Comparison of ENCODE assay signal across 24 mouse cellular contexts in genomic region chr8:111695441-111695840, GRCm38 (mm10). TPM values are rescaled to one million over a fixed set of nuclear protein-coding genes. Genes with fewer than 3 reads are reported as not detected.
"Had no signal": no experiment of that assay in that cellular context is flagged by ENCODE, and none has a peak within 500 bp of the region (broad histone marks: within the 10 kb centered on the region; RNA-seq: fewer than 3 reads in every experiment).

No protein-coding gene starts in this region.

- H3K4me3 ChIP-seq: limb, embryonic 12.5 days; limb, embryonic 15.5 days; megakaryocyte, embryonic 14.5 days; midbrain, embryonic 10.5 days; midbrain, embryonic 13.5 days had no signal

- H3K36me3 ChIP-seq: limb, embryonic 12.5 days; limb, embryonic 15.5 days; midbrain, embryonic 10.5 days; midbrain, embryonic 13.5 days had no signal

- H3K9me3 ChIP-seq: limb, embryonic 15.5 days; midbrain, embryonic 10.5 days; midbrain, embryonic 13.5 days had no signal

- H3K4me1 ChIP-seq: limb, embryonic 15.5 days had no signal

- H3K4me2 ChIP-seq: limb, embryonic 12.5 days; limb, embryonic 15.5 days; liver, embryonic 11.5 days; lung, embryonic 14.5 days; midbrain, embryonic 13.5 days had no signal

- ATAC-seq: liver, postnatal 0 days; lung, postnatal 0 days; midbrain, embryonic 13.5 days; midbrain, embryonic 16.5 days had no signal

- H3K27ac ChIP-seq: limb, embryonic 12.5 days; limb, embryonic 15.5 days; liver, embryonic 14.5 days; macrophage; midbrain, embryonic 10.5 days; midbrain, embryonic 13.5 days had no signal

- H3K27me3 ChIP-seq: limb, embryonic 12.5 days; limb, embryonic 15.5 days; midbrain, embryonic 13.5 days had no signal

- DNase-seq: kidney, adult 18-20 months; kidney, postnatal 10 days; kidney, postnatal 4 days; left cerebral cortex, postnatal 4 days; liver, postnatal 0 days; lung, embryonic 14.5 days; thymus, postnatal 25 days had no signal

- H3K9ac ChIP-seq: limb, embryonic 12.5 days; limb, embryonic 15.5 days; liver, embryonic 14.5 days; liver, postnatal 0 days; lung, embryonic 14.5 days; midbrain, embryonic 13.5 days had no signal

RNA-seq across cellular contexts. Expression of gene Ctrb1, which starts 4.6 kb away (rescaled TPM):
- total RNA-seq: layer of hippocampus, adult 18-20 months; layer of hippocampus, postnatal 14 days; left cerebral cortex, adult 8-10 months; left cerebral cortex, postnatal 14 days; left cerebral cortex, postnatal 4 days; monocyte, adult 5-6 weeks had no signal
- polyA plus RNA-seq: limb, embryonic 12.5 days; liver, embryonic 11.5 days; lung, embryonic 14.5 days; lung, postnatal 0 days; macrophage; midbrain, embryonic 10.5 days; midbrain, embryonic 16.5 days; neural tube, embryonic 11.5 days; neural tube, embryonic 14.5 days had no signal

RNA-seq across cellular contexts. Expression of gene Bcar1, which starts 48.2 kb away (rescaled TPM):
- total RNA-seq: monocyte, adult 5-6 weeks had no signal
